Mouse (Mus musculus) adrenal gland, adult 10 weeks (tissue): ENCODE data around the gene Pdha1. TPM values are rescaled to one million over a fixed set of nuclear protein-coding genes. Genes with fewer than 3 reads are reported as not detected.

ENCODE experiments used
- polyA plus RNA-seq: library from polyadenylated mRNA; stranded (reverse); fragments of 350-450 nt; fragmentation: Illumina TruSeq; extraction: RNeasy Lipid Tissue Mini Kit (QIAGEN cat#74804); gene quantifications from one replicate; pipeline ENCODE4 v1.2.3, GENCODE M21; 2014; ENCODE audit warnings: low read depth, low replicate concordance

Pdha1 gene
- 484 TPM for polyA plus RNA-seq

DNA sequence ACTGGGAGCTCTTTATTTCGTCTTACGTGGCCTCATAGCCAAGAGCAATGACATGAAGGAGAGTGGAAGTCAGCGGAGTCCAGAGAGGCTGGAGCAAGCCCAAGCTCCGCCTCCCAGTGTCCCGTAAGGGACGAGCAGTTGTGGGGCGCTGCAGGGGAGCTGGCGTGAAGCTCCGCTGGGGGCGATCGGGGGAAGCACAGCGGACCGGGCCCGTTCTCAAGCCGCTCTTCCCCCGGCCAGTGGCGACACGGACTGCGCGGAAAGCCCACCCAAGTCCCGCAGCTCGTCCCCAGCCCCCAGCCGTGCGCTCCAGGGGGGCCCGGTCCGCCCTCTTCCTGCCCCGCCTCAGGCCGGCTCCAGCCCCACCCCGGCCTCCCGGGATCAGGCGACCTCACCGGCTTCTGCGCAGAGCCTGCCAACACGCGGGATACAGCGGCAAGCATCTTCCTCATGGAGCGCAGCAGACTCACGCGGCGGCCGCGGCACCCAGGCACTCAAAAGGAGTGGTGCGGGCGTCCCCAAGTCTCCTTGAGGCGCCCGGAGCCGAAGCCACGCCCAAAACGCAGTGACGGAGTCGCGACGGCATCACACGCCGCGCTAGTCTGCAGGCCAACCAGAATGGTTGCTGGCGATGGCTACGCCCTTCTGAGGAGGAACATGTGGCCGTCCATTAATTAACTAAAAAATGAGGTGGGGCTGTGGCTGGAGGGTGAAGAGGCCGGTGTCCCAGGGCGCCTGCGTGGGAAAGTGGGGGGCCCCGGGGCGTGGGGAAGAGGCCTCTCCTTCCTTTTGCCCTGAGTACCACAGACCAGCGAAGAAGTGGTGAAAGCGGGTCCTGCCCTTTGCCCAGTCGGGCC is at the start of gene Pdha1:
TSS of gene Pdha1 (minus strand) at position 553 of the 857 bp plus-strand sequence.

Other genes starting within 250 kb of the Pdha1 start
- 2.0 TPM for gene Map3k15, start 150.0 kb downstream of the Pdha1 start, polyA plus RNA-seq